Mouse (Mus musculus) hindbrain, postnatal 0 days (tissue): ENCODE results near the gene Olfr643. TPM values are rescaled to one million over a fixed set of nuclear protein-coding genes. Genes with fewer than 3 reads are reported as not detected.

ENCODE experiments used
- ATAC-seq: fragments of 200-750 bp; cut with Nextera tagmentation; 2 replicates; pipeline ENCODE4 v1.8.0; 2017; ENCODE audit warnings: mild to moderate bottlenecking, moderate TSS enrichment, moderate library complexity
- DNase-seq: peaks from one replicate; pipeline ENCODE4 v3.0.0-alpha.2; 2015; ENCODE audit warnings: low spot score
- H3K27ac ChIP-seq: fragments of 300-500 bp; sonication (generic); 2 replicates; pipeline ENCODE4 v1.5.1; 2014; ENCODE audit warnings: mild to moderate bottlenecking
- H3K27me3 ChIP-seq: fragments of 300-500 bp; sonication (generic); 2 replicates; pipeline ENCODE4 v1.6.1; 2014; ENCODE audit warnings: low read length, mixed read lengths; ENCODE audit not compliant: insufficient read depth
- H3K36me3 ChIP-seq: fragments of 300-500 bp; sonication (generic); 2 replicates; pipeline ENCODE4 v1.6.1; 2014; ENCODE audit warnings: low read length, mixed read lengths; ENCODE audit not compliant: insufficient read depth
- H3K4me1 ChIP-seq: fragments of 300-500 bp; sonication (generic); 2 replicates; pipeline ENCODE4 v1.6.1; 2014; ENCODE audit warnings: antibody characterized with exemption, low read length, mixed read lengths; ENCODE audit not compliant: insufficient read depth
- H3K4me2 ChIP-seq: fragments of 300-500 bp; sonication (generic); 2 replicates; pipeline ENCODE4 v1.6.1; 2014; ENCODE audit warnings: low read depth, mild to moderate bottlenecking, low read length, moderate library complexity, mixed read lengths
- H3K4me3 ChIP-seq: fragments of 300-500 bp; sonication (generic); 2 replicates; pipeline ENCODE4 v1.5.1; 2014; ENCODE audit warnings: low read length
- H3K9ac ChIP-seq: fragments of 300-500 bp; sonication (generic); replicated peaks from 2 replicates; pipeline ENCODE4 v1.6.1; 2014; ENCODE audit warnings: mild to moderate bottlenecking, low read length, moderate library complexity, mixed read lengths
- H3K9me3 ChIP-seq: fragments of 300-500 bp; sonication (generic); 2 replicates; pipeline ENCODE4 v1.6.1; 2016; ENCODE audit warnings: low read length, mixed read lengths
- CTCF ChIP-seq: IDR thresholded peaks from 2 replicates; pipeline ENCODE4 v1.5.1; 2016; ENCODE audit warnings: antibody characterized with exemption, control low read depth, low read depth
- WGBS: fragments of 180-500 bp; shearing (Covaris S2); extraction: QIAGEN DNeasy Blood & Tissue Kit; methylation state at CpG from one replicate; pipeline ENCODE4 v1.1.7; 2014; 5-methylcytosine and 5-hydroxymethylcytosine counted together
- polyA plus RNA-seq: library from polyadenylated mRNA; unstranded; fragments of >200 nt; fragmentation: Nextera tagmentation; extraction: Ambion mirVana; gene quantifications from 2 replicates; pipeline ENCODE4 v1.2.1, GENCODE M21; 2015
- total RNA-seq: library from RNA; depleted of rRNA; stranded (reverse); fragments of >200 nt; gene quantifications from 2 replicates; pipeline ENCODE4 v1.2.3, GENCODE M21; 2014

Olfr643 gene
- total and polyA plus RNA-seq, 2 experiments from 2014 or later = not detected

GRCm38 (mm10) chr7:104150456-104150855 is 13.3 kb upstream of the Olfr643 start, which contains the start of gene Ubqlnl:
TSS of gene Ubqlnl (minus strand) at chr7:104150556.
- no peak for DNase-seq
- H3K27ac ChIP-seq = no peak within 1 kb of the TSS
- H3K4me2 ChIP-seq = no peak within 1 kb of the TSS
- no peaks in the 10 kb centered on the region for H3K4me1 ChIP-seq
- H3K36me3 ChIP-seq = no peaks in the 10 kb centered on the region
- no peak for ATAC-seq
- no peaks in the 10 kb centered on the region for H3K27me3 ChIP-seq
- no peak within 1 kb of the TSS for H3K9ac ChIP-seq
- H3K4me3 ChIP-seq = no peak within 1 kb of the TSS
- no peak for TF ChIP-seq CTCF
- no peaks in the 10 kb centered on the region for H3K9me3 ChIP-seq
- WGBS = 89% methylated on average over 2 of the region's 2 CpGs

- DNase-seq (no peak), ATAC-seq (no peak)
- H3K27me3 ChIP-seq = no peaks in the 10 kb centered on the region
- H3K4me2 ChIP-seq = no peak within 1 kb of the TSS
- no peaks in the 10 kb centered on the region for H3K36me3 ChIP-seq
- no peaks in the 10 kb centered on the region for H3K9me3 ChIP-seq
- H3K4me1 ChIP-seq = no peaks in the 10 kb centered on the region
- H3K27ac ChIP-seq = no peak within 1 kb of the TSS
- WGBS = 69% methylated on average over 3 of the region's 3 CpGs
- H3K9ac ChIP-seq = no peak within 1 kb of the TSS
- TF ChIP-seq CTCF = no peak
- H3K4me3 ChIP-seq = no peak within 1 kb of the TSS
These were observed 6.0 kb upstream of the Olfr643 start, which contains the start of gene Ubqln3 for GRCm38 (mm10) chr7:104143179-104143578. TSS of gene Ubqln3 (minus strand) at chr7:104143279.

GRCm38 (mm10) chr7:104129726-104130125 is 7.5 kb downstream of the Olfr643 start, which contains the start of gene Ubqln5:
TSS of gene Ubqln5 (minus strand) at chr7:104129826.
- Histone ChIP-seq H3K9ac (no peak within 1 kb of the TSS), H3K27me3 (no peaks in the 10 kb centered on the region), H3K9me3 (0 out of 2 replicates have a peak, but pooled peaks cover 3% of the 10 kb centered on the region), H3K4me2 (no peak within 1 kb of the TSS), H3K4me3 (no peak within 1 kb of the TSS), H3K4me1 (no peaks in the 10 kb centered on the region), H3K36me3 (no peaks in the 10 kb centered on the region), H3K27ac (no peak within 1 kb of the TSS)
- no peak for ATAC-seq
- DNase-seq = no peak
- no peak for TF ChIP-seq CTCF
- WGBS = 89% methylated on average over 5 of the region's 5 CpGs

DNA sequence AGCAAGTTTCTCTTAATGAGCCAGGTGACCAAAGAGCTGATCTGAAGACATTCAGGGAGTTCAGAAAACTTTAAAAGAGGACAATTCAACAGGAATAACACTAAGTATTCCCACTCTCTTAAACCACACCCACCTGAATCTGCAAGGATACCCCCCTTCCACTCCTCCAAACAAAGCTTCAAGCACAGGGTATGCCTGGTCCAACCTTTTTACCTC is 32.5 kb downstream of the Olfr643 start, which contains the start of gene Olfr646:
TSS of gene Olfr646 (plus strand) at position 117 of the 216 bp plus-strand sequence.
- ATAC-seq (no peak), DNase-seq (no peak)
- TF ChIP-seq CTCF = no peak
- Histone ChIP-seq H3K4me1 (no peaks in the 10 kb centered on the region), H3K4me2 (no peak within 1 kb of the TSS), H3K27ac (no peak within 1 kb of the TSS), H3K36me3 (no peaks in the 10 kb centered on the region), H3K9me3 (no peaks in the 10 kb centered on the region), H3K4me3 (no peak within 1 kb of the TSS), H3K9ac (no peak within 1 kb of the TSS), H3K27me3 (no peaks in the 10 kb centered on the region)

DNA sequence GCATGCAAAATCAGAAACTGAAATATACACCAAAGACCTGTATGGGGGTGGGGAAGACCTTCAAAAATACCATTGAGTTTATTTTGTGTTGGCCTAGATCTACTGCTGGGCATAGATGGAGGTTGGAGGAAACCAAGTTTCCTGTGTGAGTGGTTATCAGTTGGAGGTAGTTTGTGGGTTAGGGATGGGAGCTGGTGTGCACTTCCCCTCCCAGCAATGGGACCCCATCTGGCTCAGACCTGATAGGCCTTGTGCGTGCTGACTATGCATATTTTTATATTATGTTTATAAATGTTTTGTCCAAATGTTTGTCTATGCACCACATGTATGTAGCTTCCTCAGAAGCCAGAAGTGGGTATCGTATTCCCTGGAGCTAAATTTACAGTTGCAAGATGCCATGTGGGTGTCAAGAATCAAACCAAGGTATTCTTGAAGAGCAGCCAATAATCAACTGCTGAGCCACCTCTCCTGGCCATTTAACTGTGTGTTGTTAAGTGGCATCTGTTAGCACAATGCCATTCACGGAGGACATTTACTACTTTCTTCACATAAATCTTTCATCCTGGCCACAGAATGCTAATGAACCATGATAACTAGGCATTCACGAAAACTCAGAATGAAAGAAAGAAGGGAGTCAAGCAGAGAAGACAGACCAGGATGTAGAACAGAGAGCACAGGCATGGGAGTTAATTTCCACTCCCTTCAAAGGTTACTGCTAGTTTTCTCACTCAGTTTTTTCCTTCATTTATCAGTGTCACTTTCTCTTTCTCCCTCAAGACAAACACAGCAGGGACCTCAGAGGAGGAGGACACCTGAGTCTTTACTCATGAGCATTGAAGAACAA is 33.1 kb downstream of the Olfr643 start:
- no peak for TF ChIP-seq CTCF
- Histone ChIP-seq H3K4me1 (no peaks in the 10 kb centered on the region), H3K4me2 (no peak overlapping the region), H3K4me3 (no peak overlapping the region), H3K27me3 (no peaks in the 10 kb centered on the region), H3K36me3 (no peaks in the 10 kb centered on the region), H3K9ac (no peak overlapping the region), H3K27ac (no peak overlapping the region), H3K9me3 (no peaks in the 10 kb centered on the region)
- ATAC-seq (no peak), DNase-seq (no peak)
- WGBS = 48% methylated on average over 4 of the region's 4 CpGs

- no peaks in the 10 kb centered on the region for H3K4me1 ChIP-seq
- DNase-seq = no peak
- H3K4me2 ChIP-seq = no peak within 1 kb of the TSS
- no peaks in the 10 kb centered on the region for H3K9me3 ChIP-seq
- ATAC-seq = no peak
- H3K27me3 ChIP-seq = no peaks in the 10 kb centered on the region
- no peak within 1 kb of the TSS for H3K9ac ChIP-seq
- WGBS = 72% methylated on average over 1 of the region's 1 CpGs
- H3K4me3 ChIP-seq = no peak within 1 kb of the TSS
- no peaks in the 10 kb centered on the region for H3K36me3 ChIP-seq
- TF ChIP-seq CTCF = no peak
- H3K27ac ChIP-seq = no peak within 1 kb of the TSS
These were observed 51.8 kb downstream of the Olfr643 start, which contains the start of gene Olfr645 for GRCm38 (mm10) chr7:104085365-104085764. TSS of gene Olfr645 (minus strand) at chr7:104085465.

GRCm38 (mm10) chr7:104071769-104072168 is 65.4 kb downstream of the Olfr643 start, which contains the start of gene Olfr644:
TSS of gene Olfr644 (minus strand) at chr7:104071869.
- Histone ChIP-seq H3K9ac (no peak within 1 kb of the TSS), H3K27me3 (no peaks in the 10 kb centered on the region), H3K9me3 (no peaks in the 10 kb centered on the region), H3K4me1 (no peaks in the 10 kb centered on the region), H3K36me3 (no peaks in the 10 kb centered on the region), H3K4me2 (no peak within 1 kb of the TSS), H3K27ac (no peak within 1 kb of the TSS), H3K4me3 (no peak within 1 kb of the TSS)
- TF ChIP-seq CTCF = no peak
- ATAC-seq (no peak), DNase-seq (no peak)
- 82% methylated on average over 2 of the region's 2 CpGs for WGBS
